Mouse (Mus musculus): Measurements from ENCODE around the gene Dusp18. TPM values are rescaled to one million over a fixed set of nuclear protein-coding genes. Genes with fewer than 3 reads are reported as not detected.
A peak's percentile ranks its signal among the peaks of the same experiment; 100 is the strongest.

Gene Dusp18
- polyA plus RNA-seq, 2 experiments = 0.16 to 0.20 TPM

DNA sequence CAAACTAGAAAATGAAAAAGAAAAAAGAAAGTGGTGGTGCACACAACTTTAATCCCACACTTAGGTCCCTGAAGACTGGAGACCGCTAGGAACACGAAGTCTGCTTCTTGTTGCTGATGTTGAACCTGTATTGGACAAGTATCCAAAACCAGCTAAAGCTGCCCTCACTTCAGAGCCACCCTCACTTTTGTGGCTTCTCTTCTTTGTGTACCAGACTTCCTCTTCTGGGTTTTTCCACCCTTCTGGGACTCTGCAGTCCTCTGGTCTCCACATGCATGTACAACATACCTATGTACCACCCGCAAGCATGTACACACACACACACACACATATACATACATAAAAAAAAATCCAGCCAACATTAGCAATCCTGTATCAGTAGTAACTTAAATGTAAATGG lies 11.3 kb upstream of the Dusp18 start:
- TF ChIP-seq EP300 (IDR thresholded peaks at IDR 0.05; ENCODE audit: low read depth) (no peak), CTCF (IDR thresholded peaks at IDR 0.05; ENCODE audit: low read depth) (no peak)
- Histone ChIP-seq H3K4me2 (ENCODE audit: low read depth) (no peak overlapping the region), H3K9me3 (ENCODE audit: control insufficient read depth, low read length) (no peaks in the 10 kb centered on the region), H3K9ac (replicated peaks) (no peak overlapping the region), H3K4me3 (ENCODE audit: insufficient read depth in 1 of 2, low read depth in 2 of 2, low read length in 2 of 2) (no peak overlapping the region), H3K27me3 (ENCODE audit: control insufficient read depth, insufficient read depth, low read length) (no peaks in the 10 kb centered on the region; the same call in 1 of the 2 replicates), H3K4me1 (replicated peaks; ENCODE audit: control insufficient read depth in 2 of 2, insufficient read depth in 2 of 2, low read length in 1 of 2) (peaks cover 5 to 18% of the 10 kb centered on the region in 2 experiments), H3K27ac (no peak overlapping the region), H3K36me3 (replicated peaks; ENCODE audit: control insufficient read depth, insufficient read depth, low read depth) (no peaks in the 10 kb centered on the region)
- no peak for DNase-seq (ENCODE audit: low read depth in 3 of 3, low spot score in 3 of 3)
- no peak for ATAC-seq (ENCODE audit: insufficient read depth)
- WGBS (ENCODE audit: insufficient replicate concordance) = 53% methylated on average over 3 of the region's 3 CpGs

DNA sequence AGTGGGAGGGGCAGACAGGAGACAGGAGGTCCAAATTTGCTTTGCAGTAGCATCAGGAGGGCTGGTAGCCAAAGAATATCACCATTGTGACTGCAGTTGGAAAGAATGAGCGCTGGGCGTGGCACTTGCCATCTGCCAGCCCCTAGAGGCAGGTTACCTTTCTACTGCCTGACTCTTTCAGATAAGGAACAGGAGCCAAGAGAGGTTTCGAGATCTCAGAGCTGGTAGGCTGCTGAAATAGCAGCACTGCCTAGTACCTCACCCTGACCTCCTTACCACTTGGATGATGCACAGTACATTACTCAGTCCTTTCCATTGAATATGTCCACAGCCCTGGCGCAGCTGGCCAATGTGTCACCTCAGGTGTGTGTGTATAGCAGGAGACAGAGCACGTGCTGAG lies 7.7 kb upstream of the Dusp18 start:
- Histone ChIP-seq H3K36me3 (replicated peaks; ENCODE audit: control insufficient read depth, insufficient read depth, low read depth) (no peaks in the 10 kb centered on the region), H3K9me3 (ENCODE audit: control insufficient read depth, low read length) (no peaks in the 10 kb centered on the region), H3K4me2 (ENCODE audit: low read depth) (peak overlapping the region; percentile 1; the same call in 1 of the 2 replicates), H3K9ac (replicated peaks) (no peak overlapping the region), H3K27me3 (ENCODE audit: control insufficient read depth, insufficient read depth, low read length) (no peaks in the 10 kb centered on the region; the same call in 1 of the 2 replicates), H3K27ac (no peak overlapping the region), H3K4me1 (replicated peaks; ENCODE audit: control insufficient read depth in 2 of 2, insufficient read depth in 2 of 2, low read length in 1 of 2) (peaks cover 5 to 18% of the 10 kb centered on the region in 2 experiments), H3K4me3 (ENCODE audit: insufficient read depth in 1 of 2, low read depth in 2 of 2, low read length in 2 of 2) (no peak overlapping the region)
- DNase-seq (ENCODE audit: low read depth in 3 of 3, low spot score in 3 of 3) (peak; percentile 48 to 56 (median 48)), ATAC-seq (ENCODE audit: insufficient read depth) (peak; percentile 87)
- WGBS (ENCODE audit: insufficient replicate concordance) = 29% methylated on average over 5 of the region's 5 CpGs
- TF ChIP-seq CTCF (IDR thresholded peaks at IDR 0.05; ENCODE audit: low read depth) (no peak), EP300 (IDR thresholded peaks at IDR 0.05; ENCODE audit: low read depth) (peak; percentile 62)

DNA sequence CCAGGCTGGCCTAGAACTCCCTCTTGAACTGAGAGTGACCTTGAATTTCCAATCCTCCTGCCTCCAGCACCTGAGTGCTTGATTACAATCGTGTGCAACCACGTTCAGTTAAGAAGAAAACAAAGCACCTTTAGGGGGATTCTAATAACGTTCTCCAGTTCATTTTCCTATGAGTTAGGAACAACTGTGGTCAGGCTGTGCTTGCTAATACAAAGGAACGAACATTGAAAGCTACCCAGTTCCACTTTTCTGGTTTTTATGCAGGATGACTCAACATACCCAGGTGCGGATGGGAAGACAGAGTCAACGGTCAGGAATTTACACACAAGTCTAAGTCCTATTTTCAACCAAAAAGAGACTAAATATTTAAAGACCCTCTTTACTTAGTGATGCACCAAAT lies 1.1 kb upstream of the Dusp18 start:
- ATAC-seq (ENCODE audit: insufficient read depth) = no peak
- no peak for DNase-seq (ENCODE audit: low read depth in 3 of 3, low spot score in 3 of 3)
- no peaks in the 10 kb centered on the region for H3K9me3 ChIP-seq (ENCODE audit: control insufficient read depth, low read length)
- H3K27me3 ChIP-seq (ENCODE audit: control insufficient read depth, insufficient read depth, low read length) = no peaks in the 10 kb centered on the region
- WGBS (ENCODE audit: insufficient replicate concordance) = 55% methylated on average over 6 of the region's 6 CpGs
- no peak overlapping the region for H3K4me2 ChIP-seq (ENCODE audit: low read depth)
- H3K4me3 ChIP-seq (ENCODE audit: insufficient read depth in 1 of 2, low read depth in 2 of 2, low read length in 2 of 2) = no peak overlapping the region
- H3K4me1 ChIP-seq (replicated peaks; ENCODE audit: control insufficient read depth in 2 of 2, insufficient read depth in 2 of 2, low read length in 1 of 2) = peaks cover 0 to 4% of the 10 kb centered on the region in 2 experiments; a peak in 2 of 4 replicates
- H3K27ac ChIP-seq = no peak overlapping the region
- no peak for TF ChIP-seq EP300 (IDR thresholded peaks at IDR 0.05; ENCODE audit: low read depth)
- no peak for TF ChIP-seq CTCF (IDR thresholded peaks at IDR 0.05; ENCODE audit: low read depth)
- no peaks in the 10 kb centered on the region for H3K36me3 ChIP-seq (replicated peaks; ENCODE audit: control insufficient read depth, insufficient read depth, low read depth)
- H3K9ac ChIP-seq (replicated peaks) = no peak overlapping the region

DNA sequence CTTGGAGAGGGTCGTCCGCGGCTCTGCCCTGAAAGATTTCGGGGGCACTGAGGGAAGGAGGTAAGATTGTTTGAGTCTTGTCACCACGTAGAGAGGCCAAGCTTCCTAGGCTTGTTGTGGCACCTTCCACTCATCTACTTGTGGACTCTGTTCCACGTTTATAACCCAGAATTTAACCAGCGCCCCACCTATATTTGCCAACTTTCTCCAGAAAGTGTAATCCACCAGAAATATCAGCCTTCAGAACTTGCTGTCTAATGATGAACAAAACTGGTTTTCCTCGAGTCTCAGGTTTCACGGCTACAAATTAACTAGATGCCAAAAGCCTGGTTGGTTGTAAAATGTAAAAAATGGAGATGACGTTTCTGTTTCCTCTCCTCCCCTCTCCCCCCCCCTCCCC lies 418 bp downstream of the Dusp18 start:
- ATAC-seq (ENCODE audit: insufficient read depth) = no peak
- peaks cover 0 to 4% of the 10 kb centered on the region in 2 experiments; a peak in 2 of 4 replicates for H3K4me1 ChIP-seq (replicated peaks; ENCODE audit: control insufficient read depth in 2 of 2, insufficient read depth in 2 of 2, low read length in 1 of 2)
- no peak for DNase-seq (ENCODE audit: low read depth in 3 of 3, low spot score in 3 of 3)
- no peaks in the 10 kb centered on the region for H3K9me3 ChIP-seq (ENCODE audit: control insufficient read depth, low read length)
- H3K4me3 ChIP-seq (ENCODE audit: insufficient read depth in 1 of 2, low read depth in 2 of 2, low read length in 2 of 2) = peak overlapping the region; percentile 45 to 74
- H3K9ac ChIP-seq (replicated peaks) = peak overlapping the region; percentile 10; the same call in 1 of the 2 replicates
- H3K4me2 ChIP-seq (ENCODE audit: low read depth) = peak overlapping the region; percentile 65
- TF ChIP-seq EP300 (IDR thresholded peaks at IDR 0.05; ENCODE audit: low read depth) (no peak), CTCF (IDR thresholded peaks at IDR 0.05; ENCODE audit: low read depth) (no peak)
- 5% methylated on average over 10 of the region's 10 CpGs for WGBS (ENCODE audit: insufficient replicate concordance)
- H3K27ac ChIP-seq = no peak overlapping the region
- H3K36me3 ChIP-seq (replicated peaks; ENCODE audit: control insufficient read depth, insufficient read depth, low read depth) = no peaks in the 10 kb centered on the region
- H3K27me3 ChIP-seq (ENCODE audit: control insufficient read depth, insufficient read depth, low read length) = no peaks in the 10 kb centered on the region

DNA sequence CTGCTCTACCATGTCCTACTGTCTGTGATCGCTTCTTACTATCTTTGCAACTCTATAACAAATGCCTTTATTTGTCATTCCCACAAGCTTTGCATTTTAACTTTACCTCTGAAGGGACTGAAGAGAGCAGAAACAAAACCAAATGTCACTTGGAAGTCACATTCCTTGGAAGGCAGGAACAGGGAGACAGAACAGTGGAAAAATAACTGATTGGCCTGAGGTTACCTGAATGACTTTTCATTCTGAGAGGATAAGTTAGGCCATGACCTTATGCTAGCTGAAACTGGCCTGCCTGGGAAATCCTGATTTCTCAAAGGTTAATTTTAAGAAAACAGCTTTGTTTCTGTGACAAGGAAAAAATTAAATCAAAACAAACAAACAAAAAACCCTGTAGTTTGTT lies 893 bp downstream of the Dusp18 start:
- Histone ChIP-seq H3K4me3 (ENCODE audit: insufficient read depth in 1 of 2, low read depth in 2 of 2, low read length in 2 of 2) (no peak overlapping the region), H3K27me3 (ENCODE audit: control insufficient read depth, insufficient read depth, low read length) (no peaks in the 10 kb centered on the region), H3K27ac (no peak overlapping the region), H3K4me2 (ENCODE audit: low read depth) (no peak overlapping the region), H3K36me3 (replicated peaks; ENCODE audit: control insufficient read depth, insufficient read depth, low read depth) (no peaks in the 10 kb centered on the region), H3K9me3 (ENCODE audit: control insufficient read depth, low read length) (no peaks in the 10 kb centered on the region), H3K9ac (replicated peaks) (no peak overlapping the region), H3K4me1 (replicated peaks; ENCODE audit: control insufficient read depth in 2 of 2, insufficient read depth in 2 of 2, low read length in 1 of 2) (peaks cover 0 to 4% of the 10 kb centered on the region in 2 experiments; a peak in 2 of 4 replicates)
- DNase-seq (ENCODE audit: low read depth in 3 of 3, low spot score in 3 of 3) (no peak), ATAC-seq (ENCODE audit: insufficient read depth) (no peak)
- TF ChIP-seq EP300 (IDR thresholded peaks at IDR 0.05; ENCODE audit: low read depth) (no peak), CTCF (IDR thresholded peaks at IDR 0.05; ENCODE audit: low read depth) (no peak)
- 79% methylated on average over 1 of the region's 1 CpGs for WGBS (ENCODE audit: insufficient replicate concordance)
